Mouse (Mus musculus) liver, postnatal 0 days (tissue): ENCODE results near the gene Sptbn4. TPM values are rescaled to one million over a fixed set of nuclear protein-coding genes. Genes with fewer than 3 reads are reported as not detected.
A peak's percentile ranks its signal among the peaks of the same experiment; 100 is the strongest.

ENCODE experiments used
- ATAC-seq: fragments of 200-750 bp; cut with Nextera tagmentation; 2 replicates; pipeline ENCODE4 v1.8.0; 2017; ENCODE audit warnings: mild to moderate bottlenecking, moderate library complexity
- DNase-seq: peaks from one replicate; pipeline ENCODE4 v3.0.0-alpha.2; 2016
- H3K27ac ChIP-seq: fragments of 300-500 bp; sonication (generic); 2 replicates; pipeline ENCODE4 v1.5.1; 2014; ENCODE audit warnings: antibody characterized with exemption, moderate library complexity, mild to moderate bottlenecking, low read depth
- H3K27me3 ChIP-seq: fragments of 300-500 bp; sonication (generic); 2 replicates; pipeline ENCODE4 v1.6.1; 2014; ENCODE audit warnings: low read length, control low read depth, mixed read lengths; ENCODE audit not compliant: insufficient read depth
- H3K36me3 ChIP-seq: fragments of 300-500 bp; sonication (generic); replicated peaks from 2 replicates; pipeline ENCODE4 v1.6.1; 2014; ENCODE audit warnings: mild to moderate bottlenecking, control low read depth, low read length, moderate library complexity, mixed read lengths; ENCODE audit not compliant: insufficient read depth
- H3K4me1 ChIP-seq: fragments of 300-500 bp; sonication (generic); 2 replicates; pipeline ENCODE4 v1.6.1; 2014; ENCODE audit warnings: antibody characterized with exemption, mild to moderate bottlenecking, control low read depth; ENCODE audit not compliant: insufficient read depth
- H3K4me2 ChIP-seq: fragments of 300-500 bp; sonication (generic); 2 replicates; pipeline ENCODE4 v1.6.1; 2014; ENCODE audit warnings: low read depth, mild to moderate bottlenecking, low read length, moderate library complexity, mixed read lengths
- H3K4me3 ChIP-seq: fragments of 300-500 bp; sonication (generic); 2 replicates; pipeline ENCODE4 v1.5.1; 2014; ENCODE audit warnings: low read depth, low read length
- H3K9ac ChIP-seq: fragments of 300-500 bp; sonication (generic); replicated peaks from 2 replicates; pipeline ENCODE4 v1.6.1; 2014; ENCODE audit warnings: mild to moderate bottlenecking, moderate library complexity
- H3K9me3 ChIP-seq: fragments of 300-500 bp; sonication (generic); 2 replicates; pipeline ENCODE4 v1.6.1; 2016; ENCODE audit warnings: mild to moderate bottlenecking, control low read depth, low read length, mixed read lengths
- CTCF ChIP-seq: sonication (generic); IDR thresholded peaks from 2 replicates; pipeline ENCODE4 v1.5.1; 2016; ENCODE audit warnings: antibody characterized with exemption, low read depth
- EP300 ChIP-seq: IDR thresholded peaks from 2 replicates; pipeline ENCODE4 v1.6.1; 2016; ENCODE audit warnings: antibody characterized with exemption, low read depth, mild to moderate bottlenecking
- WGBS: fragments of 180-500 bp; shearing (Covaris S2); extraction: QIAGEN DNeasy Blood & Tissue Kit; methylation state at CpG from one replicate; pipeline ENCODE4 v1.1.7; 2014; ENCODE audit not compliant: insufficient replicate concordance; 5-methylcytosine and 5-hydroxymethylcytosine counted together
- polyA plus RNA-seq: library from polyadenylated mRNA; unstranded; fragments of >200 nt; fragmentation: Nextera tagmentation; extraction: Ambion mirVana; gene quantifications from 2 replicates; pipeline ENCODE4 v1.2.1, GENCODE M21; 2015

Sptbn4 gene
- polyA plus RNA-seq, 1 experiment from 2014 or later = 0.02 TPM

DNA sequence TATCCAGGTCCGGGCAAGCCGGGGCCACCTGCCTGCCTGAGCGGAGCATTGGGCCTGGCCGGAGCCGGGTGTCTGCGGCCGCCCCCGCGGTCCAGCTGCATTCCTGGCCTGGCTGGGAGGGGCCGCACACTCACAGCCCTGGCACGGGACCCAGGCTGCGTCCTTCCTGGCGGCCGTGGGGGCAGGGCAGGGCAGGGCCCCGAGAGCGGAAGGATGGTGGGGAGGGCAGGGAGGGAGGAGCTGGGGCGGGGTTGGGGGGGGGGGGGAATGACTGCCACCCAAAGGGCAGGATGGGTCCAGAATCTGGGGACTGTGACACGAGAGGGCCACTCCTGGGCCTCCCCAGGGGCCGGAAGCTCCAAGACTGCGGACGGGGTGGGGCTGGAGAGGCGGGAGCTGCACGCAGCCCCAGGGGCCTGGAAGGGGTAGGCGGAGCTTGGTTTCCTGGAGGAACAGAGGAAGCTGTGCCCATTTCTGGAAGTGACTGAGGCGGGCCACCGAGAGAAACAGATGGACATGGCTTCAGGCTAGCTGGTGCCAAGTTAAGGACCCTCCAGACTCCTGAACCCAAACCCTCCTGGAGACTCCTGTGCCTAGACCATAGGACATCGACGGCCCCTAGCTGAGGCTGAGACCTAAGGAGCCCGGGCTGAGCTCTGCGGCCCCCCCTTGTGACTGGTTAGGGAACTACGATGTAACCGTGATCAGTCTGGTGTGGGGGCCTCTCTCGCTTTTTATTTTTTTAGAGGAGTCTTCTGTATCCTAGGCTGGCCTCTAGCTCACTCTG, 43.2 kb upstream of the Sptbn4 start:
- peak overlapping the region; percentile 79 for H3K27ac ChIP-seq
- peaks cover 41% of the 10 kb centered on the region for H3K4me1 ChIP-seq
- peak; percentile 93 for DNase-seq
- no peaks in the 10 kb centered on the region for H3K27me3 ChIP-seq
- peak overlapping the region; percentile 63 for H3K9ac ChIP-seq
- ATAC-seq = peak; percentile 78
- under 1% methylated on average over 28 of the region's 33 CpGs for WGBS
- TF ChIP-seq EP300 = 0 out of 2 replicates have a peak, but pooled peaks have one; percentile 21
- peak; percentile 88 for TF ChIP-seq CTCF
- peaks cover 12% of the 10 kb centered on the region for H3K36me3 ChIP-seq
- no peaks in the 10 kb centered on the region for H3K9me3 ChIP-seq
- H3K4me2 ChIP-seq = peak overlapping the region; percentile 79
- peak overlapping the region; percentile 48 for H3K4me3 ChIP-seq

DNA sequence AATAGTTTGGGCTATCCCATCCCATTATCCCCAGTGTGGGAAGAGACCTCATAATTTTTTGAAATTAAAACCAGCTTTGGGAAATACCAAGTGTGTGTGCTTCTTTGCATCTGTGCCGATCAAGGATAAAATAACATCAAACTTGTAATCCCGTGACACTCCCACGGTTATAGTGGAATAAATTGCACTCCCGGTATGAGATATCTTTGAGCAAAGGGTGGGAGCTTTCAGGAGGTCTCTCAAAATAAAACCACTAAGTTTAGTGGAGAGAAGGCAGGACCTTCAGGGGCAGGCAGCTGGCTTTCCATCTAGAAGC, 42.7 kb upstream of the Sptbn4 start:
- ATAC-seq (no peak), DNase-seq (no peak)
- Histone ChIP-seq H3K27ac (peak overlapping the region; percentile 79), H3K9ac (peak overlapping the region; percentile 63), H3K4me2 (peak overlapping the region; percentile 79), H3K36me3 (peaks cover 12% of the 10 kb centered on the region), H3K4me1 (peaks cover 47% of the 10 kb centered on the region), H3K27me3 (no peaks in the 10 kb centered on the region), H3K9me3 (no peaks in the 10 kb centered on the region), H3K4me3 (peak overlapping the region; percentile 48)
- TF ChIP-seq EP300 (0 out of 2 replicates have a peak, but pooled peaks have one; percentile 2), CTCF (no peak)
- 35% methylated on average over 4 of the region's 4 CpGs for WGBS

DNA sequence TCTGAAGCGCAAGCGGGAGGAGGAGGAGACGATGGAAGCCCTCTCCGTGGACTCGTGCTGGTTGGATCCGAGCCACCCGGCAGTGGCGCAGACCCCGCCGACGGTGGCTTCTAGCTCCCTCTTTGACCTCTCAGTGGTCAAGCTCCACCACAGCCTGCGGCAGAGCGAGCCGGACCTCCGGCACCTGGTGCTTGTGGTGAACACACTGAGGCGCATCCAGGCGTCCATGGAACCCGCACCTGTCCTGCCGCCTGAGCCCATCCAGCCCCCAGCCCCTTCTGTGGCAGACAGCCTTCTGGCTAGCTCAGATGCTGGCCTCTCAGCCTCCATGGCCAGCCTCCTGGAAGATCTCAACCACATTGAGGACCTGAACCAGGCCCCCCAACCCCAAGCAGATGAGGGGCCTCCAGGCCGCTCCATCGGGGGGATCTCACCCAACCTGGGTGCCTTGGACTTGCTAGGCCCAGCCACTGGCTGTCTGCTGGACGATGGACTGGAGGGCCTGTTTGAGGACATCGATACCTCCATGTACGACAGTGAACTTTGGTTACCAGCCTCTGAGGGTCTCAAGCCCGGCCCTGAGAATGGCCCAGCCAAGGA, 41.9 kb upstream of the Sptbn4 start:
- Histone ChIP-seq H3K27me3 (no peaks in the 10 kb centered on the region), H3K9ac (no peak overlapping the region), H3K4me1 (peaks cover 51% of the 10 kb centered on the region), H3K4me2 (peak overlapping the region; percentile 79), H3K4me3 (no peak overlapping the region), H3K36me3 (peaks cover 12% of the 10 kb centered on the region), H3K27ac (no peak overlapping the region), H3K9me3 (no peaks in the 10 kb centered on the region)
- DNase-seq = peak; percentile 16
- TF ChIP-seq CTCF = no peak
- TF ChIP-seq EP300 = no peak
- no peak for ATAC-seq
- WGBS = 86% methylated on average over 25 of the region's 25 CpGs

DNA sequence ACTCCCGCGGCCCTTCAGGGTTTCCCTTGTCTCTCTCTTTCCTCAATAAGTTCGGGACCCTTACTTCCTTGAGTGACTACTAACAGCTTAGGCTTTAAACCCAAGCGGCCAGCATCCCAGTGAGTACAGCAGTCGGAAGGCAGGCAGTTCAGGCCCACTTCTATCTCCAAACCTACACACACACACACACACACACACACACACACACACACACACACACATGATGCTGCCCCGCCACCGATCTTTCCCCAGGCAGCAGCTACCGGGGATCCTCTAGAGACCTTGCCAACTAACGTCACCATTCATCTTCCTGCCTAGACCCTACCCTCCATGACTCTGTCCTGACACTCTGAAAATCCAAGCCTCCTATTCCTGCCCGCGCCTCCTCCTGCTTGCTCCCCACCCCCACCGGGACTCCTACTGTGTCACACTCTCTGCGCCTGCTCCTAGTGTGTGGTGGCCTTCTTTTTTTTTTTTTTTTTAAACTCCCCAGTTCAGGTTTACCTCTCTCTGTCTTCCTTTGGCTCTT, 40.3 kb upstream of the Sptbn4 start:
- ATAC-seq (no peak), DNase-seq (peak; percentile 65)
- H3K4me2 ChIP-seq = peak overlapping the region; percentile 92
- WGBS = 6% methylated on average over 13 of the region's 13 CpGs
- H3K9me3 ChIP-seq = no peaks in the 10 kb centered on the region
- no peaks in the 10 kb centered on the region for H3K27me3 ChIP-seq
- peak overlapping the region; percentile 98 for H3K27ac ChIP-seq
- peak overlapping the region; percentile 83 for H3K9ac ChIP-seq
- H3K4me1 ChIP-seq = peaks cover 49% of the 10 kb centered on the region
- no peak for TF ChIP-seq CTCF
- TF ChIP-seq EP300 = no peak
- H3K36me3 ChIP-seq = peaks cover 12% of the 10 kb centered on the region
- H3K4me3 ChIP-seq = peak overlapping the region; percentile 91

DNA sequence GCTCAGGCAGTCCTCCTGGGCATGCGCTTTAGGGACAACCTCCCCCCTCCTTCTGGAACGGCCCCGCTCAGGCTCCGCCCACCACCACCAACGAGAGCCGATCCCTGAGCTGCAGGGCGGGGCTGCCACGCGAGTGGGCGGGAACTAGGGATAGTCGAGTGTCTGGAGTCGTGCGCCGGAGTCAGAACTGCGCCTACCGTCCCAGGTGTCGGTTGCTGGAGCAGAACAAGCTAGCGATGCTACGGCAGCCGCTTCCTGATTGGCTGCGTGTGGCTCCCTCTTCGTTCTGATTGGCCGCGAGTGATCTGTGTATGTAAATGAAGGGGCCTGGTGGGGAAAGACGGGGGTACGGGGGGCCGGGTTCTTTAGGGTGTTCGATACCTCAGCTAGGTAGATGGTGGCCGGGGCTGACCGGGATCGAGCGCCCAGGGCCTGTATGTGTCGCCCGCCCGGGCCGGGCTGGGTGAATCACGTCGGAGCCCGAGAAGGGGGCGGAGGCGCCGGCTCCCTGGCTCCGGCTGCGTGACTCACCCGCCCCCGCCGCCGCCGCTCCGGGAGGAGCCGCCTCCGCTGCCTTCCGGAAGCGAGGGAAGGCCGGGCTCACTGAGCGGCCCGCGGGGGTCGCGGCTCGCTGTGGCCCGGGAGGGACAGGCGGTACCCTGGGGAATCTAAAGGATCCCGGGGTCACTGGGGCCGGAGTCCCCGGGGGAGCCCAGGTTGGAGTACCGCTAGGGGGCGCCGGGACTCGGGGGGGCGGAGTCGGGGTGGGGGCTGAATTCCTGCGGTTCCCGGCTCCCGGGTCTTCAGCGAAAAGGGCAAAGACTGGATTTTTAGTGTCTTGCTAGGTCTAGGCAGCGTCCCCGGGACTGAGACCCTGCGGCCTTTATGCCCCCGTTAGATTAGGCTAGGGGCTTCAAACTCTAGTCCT, 39.5 kb upstream of the Sptbn4 start, which contains the start of gene Sertad1:
TSS of gene Sertad1 (plus strand) at position 141 of the 928 bp plus-strand sequence.
- Histone ChIP-seq H3K9ac (peak within 1 kb of the TSS; percentile 83), H3K4me3 (peak within 1 kb of the TSS; percentile 91), H3K9me3 (no peaks in the 10 kb centered on the region), H3K27me3 (no peaks in the 10 kb centered on the region), H3K4me1 (peaks cover 48% of the 10 kb centered on the region), H3K27ac (peak within 1 kb of the TSS; percentile 98), H3K36me3 (peaks cover 12% of the 10 kb centered on the region), H3K4me2 (peak within 1 kb of the TSS; percentile 92)
- TF ChIP-seq EP300 (peak; percentile 19; the same call in 1 of the 2 replicates), CTCF (peak; percentile 69)
- DNase-seq (peak; percentile 100), ATAC-seq (peak; percentile 84)
- WGBS = 2% methylated on average over 69 of the region's 80 CpGs
